Mouse (Mus musculus): ENCODE data around the gene Ddb1.
A peak's percentile ranks its signal among the peaks of the same experiment; 100 is the strongest.
"Not testable (repeated sequence)": the region's sequence is repeated elsewhere in the genome, so short reads cannot be mapped to it uniquely, and the experiment has no call there.

The Ddb1 gene

DNA sequence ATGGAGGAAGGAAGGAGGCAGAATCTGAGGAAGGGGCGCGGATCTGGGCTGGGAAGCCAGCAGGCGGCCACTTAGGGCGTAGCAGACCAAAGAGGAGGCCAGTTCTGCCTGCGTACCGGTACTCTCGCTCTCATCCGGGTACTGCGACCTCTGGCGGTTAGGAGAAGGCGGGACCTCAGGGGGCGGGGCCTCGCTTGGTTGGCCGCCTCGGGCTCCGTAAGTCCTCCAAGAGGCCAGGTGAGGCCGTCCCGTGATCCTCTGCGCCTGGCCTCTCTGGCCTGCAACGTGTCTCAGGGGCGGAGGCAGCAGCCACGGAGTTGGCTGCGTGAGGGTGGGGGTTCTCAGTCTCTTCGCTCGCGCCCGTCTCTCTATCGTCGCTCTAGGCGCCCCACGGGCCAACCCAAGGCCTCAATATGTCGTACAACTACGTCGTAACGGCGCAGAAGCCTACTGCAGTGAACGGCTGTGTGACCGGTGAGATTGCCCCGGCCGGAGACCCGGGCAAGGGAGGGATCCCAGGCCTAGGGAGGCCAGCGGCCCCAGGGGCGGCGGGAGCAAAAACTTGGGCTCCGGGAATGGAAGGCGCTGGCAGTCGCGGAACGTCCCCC lies at the start of gene Ddb1, which contains the start of gene Tkfc:
Gene Ddb1 (plus strand): TSS at position 35 of the 608 bp plus-strand sequence.
Gene Tkfc (minus strand): TSS at position 362 of the 608 bp plus-strand sequence.
- peak; percentile 100 for DNase-seq

DNA sequence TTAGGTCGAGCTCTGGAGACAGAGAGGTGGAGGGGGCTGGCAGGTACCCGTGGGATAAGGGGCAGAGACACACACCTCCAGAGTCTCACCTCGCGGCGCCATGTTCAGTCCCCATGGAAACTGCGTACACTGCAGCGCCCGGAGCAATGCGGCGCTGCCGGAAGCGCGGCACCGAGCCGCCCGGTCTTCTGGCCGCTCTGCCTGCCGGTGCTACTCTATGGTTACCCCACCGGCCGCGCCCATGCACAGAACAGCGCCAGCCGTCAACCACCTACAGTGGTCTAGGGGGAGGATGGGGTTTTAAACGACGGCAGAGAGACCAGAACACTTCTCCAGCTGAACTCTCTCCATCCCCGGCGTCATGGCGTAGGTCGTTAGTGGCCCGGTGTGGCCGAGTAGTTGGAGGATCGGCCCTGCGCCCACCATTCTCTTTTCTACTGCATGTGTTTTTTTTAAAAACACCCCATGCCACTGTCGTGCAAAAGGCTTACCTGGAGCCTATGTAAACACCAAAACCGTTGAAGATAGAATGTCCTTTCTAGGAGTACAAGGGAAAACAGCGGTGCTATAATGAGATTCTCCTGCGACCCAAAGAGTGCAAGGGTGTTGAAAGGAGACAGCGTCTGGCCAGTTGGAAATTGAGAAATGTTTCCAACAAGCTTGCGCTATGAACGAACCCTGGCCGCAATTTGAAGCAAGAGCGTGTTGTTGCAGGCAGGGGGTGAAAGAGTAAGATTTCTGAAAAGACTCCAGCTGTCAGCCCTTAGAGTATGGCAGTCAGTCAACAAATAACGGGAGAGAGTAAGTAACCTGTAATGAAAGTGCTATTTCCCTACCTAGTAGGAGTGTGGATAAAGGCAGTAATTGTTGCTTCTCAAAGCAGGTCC lies 49.3 kb upstream of the Ddb1 start, which contains the start of gene Tmem216:
Gene Tmem216 (minus strand): TSS at position 615 of the 887 bp plus-strand sequence.
- peak; percentile 91 for DNase-seq

DNA sequence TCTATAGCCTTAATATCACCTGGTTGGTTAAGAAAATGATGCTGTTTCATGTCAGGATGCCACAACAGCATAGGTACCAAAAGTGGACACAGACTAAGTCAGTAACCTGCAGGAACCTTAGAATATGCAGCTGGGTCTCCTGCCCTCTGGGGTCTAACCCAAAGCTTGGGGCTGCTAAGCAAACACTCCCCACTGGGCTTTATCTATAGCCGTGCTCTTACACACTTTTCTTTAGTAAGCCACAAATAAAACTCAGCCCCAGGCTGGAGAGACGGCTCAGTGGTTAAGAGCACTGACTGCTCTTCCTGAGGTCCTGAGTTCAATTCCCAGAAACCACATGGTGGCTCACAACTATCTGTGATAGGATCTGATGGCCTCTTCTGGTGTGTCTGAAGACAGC lies 48.1 kb upstream of the Ddb1 start:
- DNase-seq: no peak

DNA sequence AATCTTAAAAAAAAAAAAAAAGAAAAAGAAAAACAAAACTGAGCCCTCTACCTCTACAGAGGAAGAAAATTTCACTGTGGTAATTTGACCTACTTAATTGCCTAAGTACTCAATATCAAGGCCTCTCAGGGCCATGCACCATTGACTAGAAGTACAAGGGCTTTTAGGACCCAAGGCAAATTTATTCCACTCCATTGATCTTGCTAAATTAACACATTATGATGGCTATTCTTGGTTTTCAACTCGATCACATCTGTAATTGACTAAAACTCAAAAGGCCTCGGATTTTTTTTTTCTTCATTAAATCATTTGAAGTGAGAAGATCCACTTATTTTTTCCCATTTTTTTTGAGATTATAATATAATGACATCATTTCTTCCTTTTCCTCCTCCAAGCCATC lies 47.7 kb upstream of the Ddb1 start:
- no peak for DNase-seq

DNA sequence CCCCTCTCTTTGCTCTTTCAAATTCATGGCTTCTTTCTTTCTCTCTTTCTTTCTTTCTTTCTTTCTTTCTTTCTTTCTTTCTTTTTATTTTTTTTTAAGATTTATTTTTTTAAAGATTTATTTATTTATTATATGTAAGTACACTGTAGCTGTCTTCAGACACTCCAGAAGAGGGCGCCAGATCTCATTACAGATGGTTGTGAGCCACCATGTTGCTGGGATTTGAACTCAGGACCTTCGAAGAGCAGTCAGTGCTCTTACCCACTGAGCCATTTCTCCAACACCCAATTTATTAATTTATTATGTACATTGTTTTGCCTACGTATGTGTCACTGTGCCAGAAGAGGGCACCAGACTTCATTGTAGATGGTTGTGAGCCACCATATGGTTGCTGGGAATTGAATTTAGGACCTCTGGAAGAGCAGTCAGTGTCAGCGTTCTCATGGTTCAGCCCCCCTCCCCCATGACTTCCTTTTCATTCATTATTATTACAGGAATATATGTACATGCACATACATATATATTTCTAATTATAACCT lies 47.2 kb upstream of the Ddb1 start:
- not testable (repeated sequence) for DNase-seq

DNA sequence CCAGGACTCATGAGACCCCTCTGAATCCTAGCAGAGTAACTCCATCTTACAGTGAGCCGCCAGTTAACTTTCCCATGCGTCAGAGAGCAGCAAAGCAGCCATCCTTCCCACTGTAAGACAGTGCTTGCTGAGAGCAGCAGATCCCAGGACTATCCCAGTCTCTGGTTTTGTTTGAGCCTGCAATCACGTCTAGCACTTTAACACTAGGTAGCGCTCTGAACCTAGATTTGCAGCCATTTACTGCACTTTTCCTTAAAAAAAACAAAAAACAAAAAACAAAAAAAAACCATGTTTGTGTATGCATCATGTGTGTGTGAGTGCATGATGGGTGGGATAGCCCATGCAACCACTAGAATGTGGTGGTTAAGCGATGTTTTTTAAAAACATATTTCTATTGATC lies 45.0 kb upstream of the Ddb1 start:
- peak; percentile 30 for DNase-seq

DNA sequence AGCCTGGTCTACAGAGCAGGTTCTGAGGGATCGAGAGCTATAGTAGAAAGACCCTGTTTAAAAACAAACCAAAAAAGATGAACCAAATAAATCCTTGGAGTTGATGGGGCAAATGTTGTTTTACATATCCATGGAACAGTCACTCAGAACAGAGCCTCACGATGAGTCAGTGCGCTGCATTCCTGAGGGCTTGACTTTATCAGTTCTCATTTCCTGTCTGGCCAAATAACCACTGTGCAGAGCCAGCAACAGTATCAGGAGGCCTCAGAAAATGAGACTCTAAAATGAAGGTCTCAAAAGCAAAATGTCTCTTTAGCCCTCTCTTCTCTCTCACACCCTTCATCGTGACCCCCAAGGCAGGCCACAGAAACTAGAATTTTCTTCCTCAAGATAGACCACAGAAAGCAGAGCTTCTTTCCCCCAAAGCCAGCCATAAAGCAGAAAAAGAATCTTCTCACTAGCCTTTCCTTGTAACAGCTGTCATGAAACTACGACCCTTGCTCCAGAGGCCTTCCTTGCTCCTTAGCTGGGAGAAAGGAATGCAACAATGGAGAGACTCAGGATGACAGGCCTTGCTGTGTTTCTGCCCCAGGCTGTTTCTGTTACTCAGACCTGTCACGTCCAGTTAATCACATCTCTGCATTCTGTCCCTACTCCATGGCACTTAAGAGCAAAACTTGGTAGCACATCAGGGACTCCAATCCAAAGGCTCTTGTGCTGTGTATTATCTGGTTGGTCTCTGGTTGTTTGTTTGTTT lies 43.4 kb upstream of the Ddb1 start:
- DNase-seq: peak; percentile 33

DNA sequence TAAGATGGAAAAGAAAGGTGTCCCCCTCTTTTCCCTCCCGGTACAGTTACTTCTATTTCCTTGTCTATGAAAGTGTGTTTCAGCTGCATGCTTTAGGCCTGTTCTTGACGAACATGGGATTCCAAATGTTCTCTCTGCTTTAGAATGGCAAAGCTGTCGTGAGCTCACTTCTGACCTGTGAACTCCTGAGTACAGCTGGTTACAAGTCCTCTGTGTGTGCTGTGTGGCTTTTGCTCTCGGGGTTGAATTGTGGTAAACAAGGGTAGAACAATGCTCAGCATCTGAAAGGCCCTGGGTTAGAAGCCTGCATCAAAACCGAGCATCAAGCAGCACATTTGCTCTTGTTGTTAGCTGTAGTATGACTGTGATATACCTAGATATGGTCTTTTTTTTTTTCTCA lies 42.8 kb upstream of the Ddb1 start:
- no peak for DNase-seq

DNA sequence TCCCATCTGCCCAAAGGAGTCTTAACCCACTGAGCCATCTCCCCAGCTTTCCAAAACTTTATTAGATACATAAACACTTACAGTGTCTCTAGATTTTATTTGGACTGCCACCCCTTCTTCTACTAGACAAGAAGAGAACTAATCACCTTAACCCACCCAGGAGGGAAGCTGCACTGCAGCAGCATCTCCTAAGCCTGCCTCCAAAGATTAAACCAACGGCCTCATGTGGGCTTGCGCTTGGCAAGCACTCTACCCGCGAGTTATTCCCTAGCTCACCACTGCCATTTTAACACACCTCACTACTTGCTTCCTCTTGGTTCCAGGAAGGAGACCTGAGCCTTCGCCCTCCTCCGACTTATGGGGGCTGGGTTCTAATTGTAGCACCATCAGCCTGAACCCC lies 40.8 kb upstream of the Ddb1 start:
- no peak for DNase-seq

DNA sequence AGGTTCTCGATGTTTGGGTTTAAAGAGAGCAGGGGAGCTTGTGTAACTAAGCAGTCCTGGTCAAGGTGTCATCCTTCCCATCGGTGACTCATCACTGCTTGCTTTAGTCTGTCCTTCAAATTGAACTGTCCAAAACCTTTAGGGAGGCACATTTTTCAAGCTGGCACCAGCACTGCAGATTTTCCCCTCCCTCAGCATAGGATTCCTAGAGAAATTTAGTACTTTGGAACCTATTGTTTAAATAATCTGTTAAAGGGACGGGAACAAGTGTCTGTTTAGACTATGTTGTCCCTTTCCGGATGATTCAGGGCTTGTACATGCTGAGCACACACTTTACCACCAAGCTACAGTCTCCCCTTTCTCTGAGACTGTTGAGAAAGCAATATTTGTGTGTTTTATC lies 39.9 kb upstream of the Ddb1 start:
- no peak for DNase-seq

DNA sequence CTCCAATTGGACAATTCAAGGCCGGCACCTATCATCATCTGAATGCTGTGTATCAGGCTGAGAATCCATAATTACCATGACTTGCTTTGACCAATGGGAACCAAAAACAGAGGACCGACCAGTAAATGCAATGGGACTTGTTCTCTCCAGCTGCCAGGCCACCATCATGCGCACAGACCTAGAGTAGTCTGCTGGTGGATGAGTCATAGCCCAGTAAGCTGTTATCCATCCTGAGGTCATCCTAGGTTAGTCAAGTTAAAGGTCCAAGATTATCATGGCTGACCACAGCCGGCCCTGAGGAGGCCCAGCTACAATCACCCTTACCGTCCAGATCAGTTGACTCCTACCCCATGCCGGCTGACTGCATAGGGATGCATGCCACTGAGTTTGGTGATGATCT lies 35.5 kb upstream of the Ddb1 start:
- no peak for DNase-seq

DNA sequence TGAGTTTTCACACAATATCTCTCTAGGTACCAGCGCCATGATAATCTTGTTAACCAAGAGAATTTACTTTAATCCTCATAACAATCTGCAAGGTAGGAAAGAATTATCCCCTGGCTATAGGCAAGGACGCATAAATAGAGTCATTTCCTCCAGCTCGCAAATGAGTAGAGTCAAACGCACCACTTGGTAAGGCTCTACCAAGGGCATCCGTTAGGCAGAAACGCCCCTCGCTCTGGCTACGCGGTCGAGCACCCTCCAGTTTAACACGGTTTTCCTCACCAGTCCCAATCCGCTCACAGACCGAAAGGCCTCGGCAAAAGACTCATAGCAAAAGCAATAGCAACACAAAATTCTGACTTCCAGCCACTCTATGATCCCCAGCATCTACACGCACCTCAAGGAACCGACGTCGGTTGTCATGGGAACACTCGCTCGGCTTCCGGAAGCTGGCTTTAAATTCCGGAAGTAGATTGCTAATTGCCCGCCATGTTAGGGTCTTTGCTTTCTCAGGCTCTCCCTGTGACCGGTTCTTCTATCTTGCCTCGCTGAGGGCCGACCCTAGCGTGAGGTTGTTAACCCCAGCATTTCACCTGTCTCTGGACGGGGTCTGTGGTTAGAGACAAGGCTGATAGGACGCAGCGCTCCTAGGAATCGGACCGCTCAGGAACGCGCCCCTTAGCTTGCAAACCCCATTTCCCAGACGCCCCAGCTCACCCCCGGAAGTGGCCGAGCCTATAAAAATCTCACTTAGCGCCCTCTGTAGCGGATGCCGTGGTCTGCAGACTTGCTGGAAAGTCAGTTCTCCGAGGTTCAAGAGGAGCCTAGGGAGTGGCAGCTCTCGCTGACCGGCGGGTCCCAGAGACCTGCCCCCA lies 28.2 kb upstream of the Ddb1 start, which contains the start of the genes Cyb561a3 and Tmem138:
Gene Cyb561a3 (plus strand): TSS at position 483 of the 872 bp plus-strand sequence.
Gene Tmem138 (minus strand): TSS at position 673 of the 872 bp plus-strand sequence.
- peak; percentile 94 for DNase-seq

DNA sequence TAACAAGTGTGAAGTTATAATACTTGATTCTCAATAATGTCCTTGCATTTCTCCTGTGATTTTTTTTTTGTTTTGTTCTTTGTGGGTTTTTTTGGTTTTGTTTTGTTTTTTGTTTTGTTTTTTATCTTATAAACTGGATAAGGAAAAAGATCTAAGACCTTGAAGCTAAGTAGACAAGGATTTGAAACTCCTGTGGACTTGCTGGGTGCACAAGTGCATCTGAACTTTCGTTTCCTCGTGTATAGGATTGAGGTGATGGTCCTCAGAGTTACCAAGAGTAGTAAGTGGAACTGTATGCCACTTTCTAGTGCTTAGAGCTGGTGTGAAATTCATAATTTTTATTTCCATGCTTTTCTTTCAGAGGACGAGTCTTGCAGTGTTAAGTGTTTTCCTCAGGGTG lies 25.0 kb upstream of the Ddb1 start:
- no peak for DNase-seq

DNA sequence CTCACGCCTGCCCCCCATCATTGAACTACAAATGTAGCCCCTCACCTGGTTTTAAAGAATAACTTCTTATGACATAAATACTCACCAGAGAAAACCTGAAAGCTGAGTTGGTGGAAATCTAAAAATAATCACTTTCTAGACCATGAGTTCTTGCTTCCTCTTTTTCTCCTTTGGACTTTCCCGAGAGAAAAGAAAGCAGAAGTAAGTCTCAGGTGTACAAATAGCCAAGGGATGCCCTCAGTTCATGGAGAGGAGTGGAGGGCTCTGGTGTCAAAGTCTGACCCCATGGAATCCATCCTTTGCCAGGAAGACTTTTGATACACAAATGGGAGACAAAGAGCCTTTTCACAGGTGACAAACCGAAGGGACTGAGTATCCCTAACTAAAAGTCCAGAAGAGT lies 24.4 kb upstream of the Ddb1 start:
- no peak for DNase-seq

DNA sequence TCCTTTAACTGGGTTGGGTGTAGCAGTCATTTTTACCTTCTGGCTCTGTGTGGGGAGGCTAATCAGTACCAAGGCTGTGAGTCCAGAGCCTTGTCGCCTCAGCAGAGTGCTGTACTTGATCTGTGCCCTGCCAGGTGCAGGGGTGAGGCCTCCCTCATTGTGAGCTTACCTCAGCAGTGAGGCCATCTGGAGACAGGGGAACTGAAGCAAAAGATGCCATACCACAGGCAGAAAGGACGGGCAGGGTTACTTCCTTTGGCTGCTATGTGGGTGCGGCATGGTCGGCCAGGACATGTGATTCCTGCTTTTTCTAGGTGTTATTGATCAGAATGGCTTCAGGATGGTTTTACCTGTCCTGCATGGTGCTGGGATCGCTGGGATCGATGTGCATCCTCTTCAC lies 23.1 kb upstream of the Ddb1 start:
- no peak for DNase-seq

DNA sequence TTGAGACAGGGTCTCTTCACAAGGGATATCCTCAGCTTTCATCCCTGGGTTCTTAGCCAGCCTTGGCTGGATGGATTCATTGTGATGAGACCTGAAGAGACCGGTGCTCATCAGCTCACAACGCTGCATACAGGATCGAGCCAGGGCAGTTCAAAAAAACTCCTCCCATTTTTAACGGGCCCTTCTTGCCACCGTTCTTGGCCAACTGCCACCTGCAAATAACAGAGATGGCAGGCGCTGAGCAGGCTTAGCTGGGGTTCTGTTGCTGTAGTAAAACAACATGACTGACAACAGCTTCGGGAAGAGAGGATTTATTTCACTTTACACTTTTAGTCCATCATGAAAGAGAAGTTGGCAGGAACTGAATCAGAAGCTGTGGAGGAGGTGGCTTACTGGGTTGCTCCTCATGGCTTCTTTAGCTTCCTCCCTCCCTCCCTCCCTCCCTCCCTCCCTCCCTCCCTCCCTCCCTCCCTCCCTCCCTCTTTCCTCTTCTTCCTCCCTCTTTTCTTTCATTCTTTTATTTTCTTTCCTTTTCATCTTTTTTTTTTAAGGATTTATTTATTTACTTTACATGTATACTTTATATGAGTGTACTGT lies 21.5 kb upstream of the Ddb1 start:
- no peak for DNase-seq

DNA sequence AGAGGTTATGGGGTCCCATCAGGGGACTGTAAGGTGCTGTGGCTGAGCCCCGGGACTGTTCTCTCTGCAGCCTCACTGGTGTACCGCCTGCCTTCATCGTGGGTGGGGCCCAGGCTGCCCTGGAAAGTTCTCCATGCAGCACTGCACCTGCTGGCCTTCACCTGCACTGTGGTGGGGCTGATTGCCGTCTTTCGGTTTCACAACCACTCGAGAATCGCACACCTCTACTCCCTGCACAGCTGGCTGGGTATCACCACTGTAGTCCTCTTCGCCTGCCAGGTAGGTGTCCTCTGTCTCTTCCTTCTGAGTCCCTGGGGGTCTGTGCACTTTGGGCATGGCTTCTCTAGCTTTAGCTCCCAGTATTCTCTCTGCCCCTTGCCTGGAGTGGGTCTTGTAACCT lies 20.0 kb upstream of the Ddb1 start:
- DNase-seq: no peak

DNA sequence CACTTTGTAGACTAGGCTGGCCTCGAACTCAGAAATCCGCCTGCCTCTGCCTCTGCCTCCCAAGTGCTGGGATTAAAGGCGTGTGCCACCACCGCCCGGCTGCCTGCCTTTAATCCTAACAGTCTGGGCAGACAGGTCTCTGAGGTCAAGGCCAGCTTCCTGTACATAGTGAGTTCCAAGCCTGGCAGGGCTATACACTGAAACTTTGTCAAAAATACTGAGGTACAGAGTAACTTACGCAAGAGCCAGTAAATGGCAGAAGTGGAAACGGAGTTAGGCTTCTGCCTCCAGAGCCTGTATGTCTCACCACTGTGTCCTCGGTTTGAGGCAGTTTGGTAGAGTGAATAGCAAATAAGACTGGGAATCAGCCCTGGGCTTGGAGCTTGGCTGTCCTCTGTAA lies 17.9 kb upstream of the Ddb1 start:
- DNase-seq: no peak

DNA sequence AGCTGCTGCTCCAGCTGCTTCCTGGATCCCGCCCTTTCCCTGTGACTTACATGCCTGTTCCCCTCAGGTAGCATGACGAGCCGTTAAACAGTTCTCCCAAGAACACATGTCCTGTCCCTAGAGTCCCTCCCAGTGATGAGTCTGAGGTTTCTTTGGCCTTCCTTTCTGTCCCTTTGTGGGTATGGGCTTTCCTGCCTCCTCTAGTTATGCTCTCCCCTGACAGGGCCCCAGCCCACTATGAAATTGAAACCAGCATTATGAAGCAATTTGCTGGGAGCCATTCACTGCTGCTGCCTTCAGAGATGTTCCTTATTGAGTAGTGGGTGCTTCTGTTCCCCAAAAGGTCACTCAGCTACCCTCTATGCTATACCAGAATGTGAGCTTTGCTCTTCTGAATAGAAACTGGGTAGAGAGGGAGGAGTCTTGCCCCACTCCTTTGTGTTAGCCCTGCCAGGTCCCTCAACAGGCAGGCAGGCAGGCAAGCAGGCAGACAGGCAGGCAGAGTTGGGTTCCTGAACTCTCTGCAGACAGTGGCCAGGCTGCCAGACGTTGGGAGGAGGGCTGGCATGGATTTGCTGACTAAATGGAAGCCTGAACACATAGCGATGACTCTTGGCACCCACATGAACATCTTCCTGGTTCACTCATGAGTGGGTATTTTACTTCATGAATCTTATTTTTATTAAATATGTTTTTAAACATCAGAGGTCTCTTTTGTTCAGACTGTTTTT lies 15.8 kb upstream of the Ddb1 start:
- DNase-seq: no peak

DNA sequence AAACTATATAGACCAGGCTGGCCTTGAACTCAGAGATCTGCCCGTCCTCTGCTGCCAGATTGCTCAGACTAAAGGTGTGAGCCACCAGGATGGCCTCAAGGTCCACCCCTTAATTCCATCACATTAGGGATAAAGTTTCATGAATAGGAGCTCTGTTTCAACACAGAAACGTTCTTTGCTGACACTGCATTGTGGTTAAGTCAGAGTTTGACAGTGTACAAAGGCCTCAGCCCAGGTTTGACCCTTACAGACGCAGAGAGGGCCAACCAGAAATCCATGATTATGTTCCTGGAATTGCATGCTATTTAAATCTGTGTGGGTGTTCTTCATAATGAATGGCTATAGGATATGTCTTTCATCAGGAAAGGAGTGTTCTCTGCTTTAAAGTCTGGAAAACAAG lies 14.8 kb upstream of the Ddb1 start:
- DNase-seq: no peak

All from kidney, postnatal 10 days (tissue).